Mouse (Mus musculus) ES-Bruce4 (cell line): ENCODE measurements at regions not wholly inside any gene's neighbourhood (a gene's known extent, or its start where the extent isn't known, plus 50 kb on each side); places are given as distances from the start of the nearest gene placed in this dataset.

ENCODE experiments used
- H3K27ac ChIP-seq: 2 replicates; pipeline ENCODE4 v1.5.1; 2012; ENCODE audit warnings: low read length, inconsistent platforms; ENCODE audit not compliant: insufficient read depth
- H3K27me3 ChIP-seq: 2 replicates; pipeline ENCODE4 v1.6.1; 2012; ENCODE audit warnings: mild to moderate bottlenecking, low read length, inconsistent platforms; ENCODE audit not compliant: control insufficient read depth, poor library complexity, insufficient read depth, severe bottlenecking
- H3K36me3 ChIP-seq: 2 replicates; pipeline ENCODE4 v1.6.1; 2012; ENCODE audit warnings: inconsistent platforms, mild to moderate bottlenecking, low read length, moderate library complexity; ENCODE audit not compliant: control insufficient read depth, poor library complexity, insufficient read depth, severe bottlenecking
- H3K4me1 ChIP-seq: one replicate; pipeline ENCODE4 v1.8.1; 2011; ENCODE audit warnings: low read length; ENCODE audit not compliant: control insufficient read depth, insufficient read depth
- H3K4me3 ChIP-seq: 2 replicates; pipeline ENCODE4 v1.5.1; 2011; ENCODE audit warnings: low read depth, mild to moderate bottlenecking, low read length
- H3K9ac ChIP-seq: 2 replicates; pipeline ENCODE4 v1.6.1; 2012; ENCODE audit warnings: low read depth, mild to moderate bottlenecking, inconsistent platforms; ENCODE audit not compliant: poor library complexity, severe bottlenecking
- H3K9me3 ChIP-seq: replicated peaks from 2 replicates; pipeline ENCODE4 v1.6.1; 2012; ENCODE audit warnings: mild to moderate bottlenecking, low read length, inconsistent platforms; ENCODE audit not compliant: control insufficient read depth, poor library complexity, insufficient read depth, severe bottlenecking
- CTCF ChIP-seq: IDR thresholded peaks from one replicate; pipeline ENCODE4 v1.8.1; 2011; ENCODE audit warnings: low read depth, low read length
- EP300 ChIP-seq: IDR thresholded peaks from 2 replicates; pipeline ENCODE4 v1.6.1; 2011; ENCODE audit warnings: low read depth, low read length; ENCODE audit not compliant: insufficient read depth
- POLR2A ChIP-seq: IDR thresholded peaks from one replicate; pipeline ENCODE4 v1.8.1; 2011; ENCODE audit warnings: low read length; ENCODE audit not compliant: insufficient read depth

GRCm38 (mm10) chr4:84015139-84015538 is 489.8 kb downstream of the Ccdc171 start:
- H3K9me3 ChIP-seq = no peaks in the 10 kb centered on the region
- no peak overlapping the region for H3K27ac ChIP-seq
- H3K4me1 ChIP-seq = no peaks in the 10 kb centered on the region
- H3K4me3 ChIP-seq = no peak overlapping the region
- TF ChIP-seq EP300 (no peak), CTCF (no peak), POLR2A (no peak)
- H3K9ac ChIP-seq = no peak overlapping the region
- no peaks in the 10 kb centered on the region for H3K27me3 ChIP-seq
- H3K36me3 ChIP-seq = no peaks in the 10 kb centered on the region

DNA sequence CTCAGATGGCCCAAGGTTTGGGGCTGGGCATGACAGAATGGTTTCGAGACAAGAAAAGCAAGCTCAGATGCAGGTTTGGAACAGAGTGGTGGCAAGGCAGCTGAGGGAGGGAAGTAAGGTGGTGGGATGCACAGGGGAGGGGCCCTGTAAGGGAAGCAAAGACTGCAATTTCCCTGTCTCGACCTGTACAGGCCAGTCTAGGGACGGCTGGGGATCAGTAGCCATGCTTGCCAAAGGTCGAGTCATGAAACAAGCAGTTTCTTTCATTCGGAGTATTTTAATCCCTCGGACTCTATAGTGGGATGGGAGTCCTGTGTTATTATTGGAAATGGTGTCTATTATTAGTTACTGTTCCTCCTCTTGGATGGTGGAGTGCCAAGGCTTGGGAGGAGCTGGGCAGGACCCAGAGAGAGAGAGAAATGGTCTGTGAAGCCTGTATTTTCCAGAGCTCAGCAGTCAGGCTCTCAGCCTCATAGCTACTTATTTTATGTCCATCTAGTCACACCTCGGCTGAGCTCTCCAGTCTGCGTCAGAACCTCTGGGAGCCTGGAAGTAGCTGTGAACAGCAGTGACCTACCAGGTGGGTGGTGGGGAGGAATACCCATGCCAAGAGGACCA is 490.3 kb downstream of the Ccdc171 start:
- Histone ChIP-seq H3K36me3 (no peaks in the 10 kb centered on the region), H3K27me3 (no peaks in the 10 kb centered on the region), H3K27ac (no peak overlapping the region), H3K9me3 (no peaks in the 10 kb centered on the region), H3K9ac (no peak overlapping the region), H3K4me1 (peaks cover under 1% of the 10 kb centered on the region), H3K4me3 (no peak overlapping the region)
- TF ChIP-seq CTCF = no peak
- no peak for TF ChIP-seq EP300
- TF ChIP-seq POLR2A = no peak

GRCm38 (mm10) chr4:84018135-84018534 is 492.8 kb downstream of the Ccdc171 start:
- Histone ChIP-seq H3K9me3 (no peaks in the 10 kb centered on the region), H3K4me1 (peaks cover 3% of the 10 kb centered on the region), H3K9ac (no peak overlapping the region), H3K4me3 (no peak overlapping the region), H3K27me3 (no peaks in the 10 kb centered on the region), H3K27ac (no peak overlapping the region), H3K36me3 (no peaks in the 10 kb centered on the region)
- TF ChIP-seq POLR2A = no peak
- no peak for TF ChIP-seq CTCF
- TF ChIP-seq EP300 = no peak

- H3K27me3 ChIP-seq = no peaks in the 10 kb centered on the region
- TF ChIP-seq CTCF = no peak
- TF ChIP-seq POLR2A = no peak
- no peak for TF ChIP-seq EP300
- no peak overlapping the region for H3K27ac ChIP-seq
- H3K9ac ChIP-seq = no peak overlapping the region
- H3K9me3 ChIP-seq = no peaks in the 10 kb centered on the region
- no peak overlapping the region for H3K4me3 ChIP-seq
- no peaks in the 10 kb centered on the region for H3K36me3 ChIP-seq
- H3K4me1 ChIP-seq = peaks cover 3% of the 10 kb centered on the region
These were observed 493.4 kb downstream of the Ccdc171 start for GRCm38 (mm10) chr4:84018774-84019173.

GRCm38 (mm10) chr4:84019500-84020255 is 494.3 kb downstream of the Ccdc171 start:
- H3K9ac ChIP-seq = no peak overlapping the region
- H3K27ac ChIP-seq = peak overlapping the region; percentile 73
- TF ChIP-seq POLR2A = no peak
- no peak for TF ChIP-seq CTCF
- TF ChIP-seq EP300 = no peak
- no peaks in the 10 kb centered on the region for H3K36me3 ChIP-seq
- no peak overlapping the region for H3K4me3 ChIP-seq
- H3K4me1 ChIP-seq = peaks cover 3% of the 10 kb centered on the region
- no peaks in the 10 kb centered on the region for H3K9me3 ChIP-seq
- no peaks in the 10 kb centered on the region for H3K27me3 ChIP-seq

- Histone ChIP-seq H3K27ac (0 out of 2 replicates have a peak overlapping the region, but pooled peaks have one; percentile 73), H3K27me3 (no peaks in the 10 kb centered on the region), H3K4me1 (peaks cover 3% of the 10 kb centered on the region), H3K36me3 (no peaks in the 10 kb centered on the region), H3K9ac (no peak overlapping the region), H3K4me3 (no peak overlapping the region), H3K9me3 (no peaks in the 10 kb centered on the region)
- TF ChIP-seq POLR2A = no peak
- TF ChIP-seq EP300 = peak; percentile 66
- no peak for TF ChIP-seq CTCF
These were observed 495.3 kb downstream of the Ccdc171 start for GRCm38 (mm10) chr4:84020692-84021091.
